Mouse (Mus musculus) limb, embryonic 14.5 days (tissue): ENCODE data around the gene 4930470P17Rik. TPM values are rescaled to one million over a fixed set of nuclear protein-coding genes. Genes with fewer than 3 reads are reported as not detected.
"Not testable (repeated sequence)": the region's sequence is repeated elsewhere in the genome, so short reads cannot be mapped to it uniquely, and the experiment has no call there.

Experiments
- ATAC-seq: fragments of 200-750 bp; cut with Nextera tagmentation; 2 replicates; pipeline ENCODE4 v1.8.0; 2017; ENCODE audit warnings: low read depth, moderate number of reproducible peaks, moderate TSS enrichment; ENCODE audit not compliant: low FRiP score
- DNase-seq: peaks from one replicate; pipeline ENCODE4 v3.0.0-alpha.2; 2015; ENCODE audit warnings: low spot score
- H3K27ac ChIP-seq: fragments of 300-500 bp; sonication (generic); replicated peaks from 2 replicates; pipeline ENCODE4 v1.5.1; 2014; ENCODE audit warnings: low read depth, mild to moderate bottlenecking, low read length, moderate library complexity, mixed read lengths
- H3K27me3 ChIP-seq: fragments of 300-500 bp; sonication (generic); 2 replicates; pipeline ENCODE4 v1.6.1; 2014; ENCODE audit warnings: low read length, mixed read lengths; ENCODE audit not compliant: control insufficient read depth, insufficient read depth
- H3K36me3 ChIP-seq: fragments of 300-500 bp; sonication (generic); 2 replicates; pipeline ENCODE4 v1.6.1; 2014; ENCODE audit warnings: mild to moderate bottlenecking, low read length, moderate library complexity, mixed read lengths; ENCODE audit not compliant: control insufficient read depth, insufficient read depth
- H3K4me1 ChIP-seq: fragments of 300-500 bp; sonication (generic); 2 replicates; pipeline ENCODE4 v1.6.1; 2014; ENCODE audit warnings: antibody characterized with exemption, low read length, mixed read lengths; ENCODE audit not compliant: control insufficient read depth, insufficient read depth
- H3K4me2 ChIP-seq: fragments of 300-500 bp; sonication (generic); replicated peaks from 2 replicates; pipeline ENCODE4 v1.6.1; 2014; ENCODE audit warnings: low read depth, mild to moderate bottlenecking, low read length, moderate library complexity; ENCODE audit not compliant: severe bottlenecking
- H3K4me3 ChIP-seq: fragments of 300-500 bp; sonication (generic); replicated peaks from 2 replicates; pipeline ENCODE4 v1.5.1; 2014; ENCODE audit warnings: low read length
- H3K9ac ChIP-seq: fragments of 300-500 bp; sonication (generic); 2 replicates; pipeline ENCODE4 v1.6.1; 2014; ENCODE audit warnings: mild to moderate bottlenecking, low read depth, low read length, moderate library complexity; ENCODE audit not compliant: severe bottlenecking
- H3K9me3 ChIP-seq: fragments of 300-500 bp; sonication (generic); 2 replicates; pipeline ENCODE4 v1.6.1; 2016; ENCODE audit warnings: low read length; ENCODE audit not compliant: control insufficient read depth
- POLR2A ChIP-seq: fragments of 200-500 bp; IDR thresholded peaks from 2 replicates; pipeline ENCODE4 v1.8.0; 2012; ENCODE audit warnings: inconsistent platforms, mild to moderate bottlenecking, moderate library complexity, borderline replicate concordance; ENCODE audit not compliant: insufficient read depth, insufficient read length; ENCODE audit errors: extremely low read depth
- whole genome bisulfite sequencing: fragments of 180-500 bp; shearing (Covaris S2); extraction: QIAGEN DNeasy Blood & Tissue Kit; methylation state at CpG from one replicate; pipeline ENCODE4 v1.1.7; 2014; 5-methylcytosine and 5-hydroxymethylcytosine counted together
- polyA plus RNA-seq, 2 experiments: library from polyadenylated mRNA; depleted of rRNA in 1 of 2; stranded (reverse) in 1 of 2; unstranded in 1 of 2; fragments of >200 nt; fragmentation: Nextera tagmentation in 1 of 2; extraction: Ambion mirVana in 1 of 2; gene quantifications; 2 replicates each; pipeline versions ENCODE4 v1.2.1 to v1.2.3; 2012 to 2014

4930470P17Rik gene
- polyA plus RNA-seq, 2 experiments, result not detected

DNA sequence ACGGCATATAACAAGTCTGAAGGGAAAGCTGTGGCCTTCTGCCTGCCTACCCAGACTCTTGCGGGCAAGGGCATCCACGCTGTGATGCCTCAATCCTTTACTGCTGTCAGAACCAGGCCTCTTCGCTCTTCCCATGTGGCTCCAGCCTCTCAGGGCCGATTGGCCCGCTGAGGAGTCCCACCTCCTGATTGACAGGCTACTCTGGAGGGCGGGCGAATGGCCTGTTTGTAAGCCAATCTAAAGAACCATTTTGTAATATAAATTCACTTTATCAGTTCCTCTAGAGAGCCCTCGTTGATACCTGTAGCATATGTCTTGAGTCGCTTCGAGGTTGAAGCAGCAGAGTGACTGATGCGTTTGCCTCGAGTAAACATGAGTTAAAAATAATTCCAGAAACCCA lies 21.2 kb upstream of the 4930470P17Rik start:
- no peak for TF ChIP-seq POLR2A
- H3K4me3 ChIP-seq, result no peak overlapping the region
- H3K27me3 ChIP-seq, result peaks cover 5% of the 10 kb centered on the region; the same call in 1 of the 2 replicates
- no peak for ATAC-seq
- no peak overlapping the region for H3K27ac ChIP-seq
- no peak for DNase-seq
- H3K9ac ChIP-seq, result no peak overlapping the region
- H3K36me3 ChIP-seq, result no peaks in the 10 kb centered on the region
- 89% methylated on average over 13 of the region's 13 CpGs for WGBS
- H3K4me1 ChIP-seq, result no peaks in the 10 kb centered on the region
- no peak overlapping the region for H3K4me2 ChIP-seq
- H3K9me3 ChIP-seq, result no peaks in the 10 kb centered on the region

DNA sequence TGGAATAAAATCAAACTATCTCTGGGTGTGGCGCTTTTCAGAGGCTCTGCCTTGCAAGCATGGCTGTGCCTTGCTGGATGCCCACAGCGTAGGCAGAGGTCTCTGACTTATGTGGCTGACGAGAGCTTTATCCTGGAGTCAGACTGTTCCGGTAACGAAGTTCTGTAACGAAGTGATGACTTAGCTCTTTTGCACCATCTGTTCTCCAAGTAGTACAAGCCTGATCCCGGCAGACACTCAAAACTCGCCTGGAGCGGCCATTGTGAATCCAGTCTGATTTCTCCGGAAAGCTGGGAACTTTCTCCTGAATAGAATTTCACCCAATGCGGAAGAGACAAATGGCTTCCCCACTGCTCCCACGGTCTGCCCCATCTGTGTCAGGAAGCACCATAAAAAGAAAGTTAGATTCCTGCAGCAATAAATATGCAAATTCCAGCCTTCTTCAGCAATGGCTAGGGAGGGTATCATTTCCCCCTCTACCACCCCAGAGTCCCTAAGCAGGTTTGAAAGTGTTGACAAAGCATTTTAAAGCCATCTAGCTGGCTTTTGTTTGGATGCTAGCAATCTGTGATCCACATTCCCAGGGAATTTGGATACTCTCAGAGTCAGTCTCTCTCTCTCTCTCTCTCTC lies 17.2 kb upstream of the 4930470P17Rik start:
- Histone ChIP-seq H3K4me3 (no peak overlapping the region), H3K27me3 (peaks cover 7% of the 10 kb centered on the region; the same call in 1 of the 2 replicates), H3K27ac (no peak overlapping the region), H3K4me2 (no peak overlapping the region), H3K4me1 (no peaks in the 10 kb centered on the region), H3K36me3 (no peaks in the 10 kb centered on the region), H3K9ac (no peak overlapping the region), H3K9me3 (no peaks in the 10 kb centered on the region)
- no peak for DNase-seq
- no peak for TF ChIP-seq POLR2A
- 63% methylated on average over 12 of the region's 12 CpGs for WGBS
- no peak for ATAC-seq

DNA sequence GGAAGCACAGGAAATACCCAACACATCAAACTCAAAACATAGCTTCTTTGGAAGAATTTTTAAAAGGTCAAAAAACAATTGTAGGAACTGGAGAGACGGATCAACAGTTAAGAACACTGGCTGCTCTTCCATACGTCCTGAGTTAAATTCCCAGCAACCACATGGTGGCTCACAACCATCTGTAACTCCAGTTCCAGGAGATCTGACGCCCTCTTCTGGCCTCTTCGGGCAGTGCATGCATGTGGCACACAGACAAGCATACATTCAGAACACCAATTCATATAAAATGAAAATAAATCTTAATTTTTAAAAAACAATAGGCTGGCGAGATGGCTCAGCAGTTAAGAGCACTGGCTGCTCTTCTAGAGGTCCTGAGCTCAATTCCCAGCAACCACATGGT lies 10.0 kb upstream of the 4930470P17Rik start:
- H3K4me3 ChIP-seq, DNase-seq, H3K9ac ChIP-seq, H3K27ac ChIP-seq, H3K4me1 ChIP-seq, H3K4me2 ChIP-seq, H3K36me3 ChIP-seq, ATAC-seq, H3K9me3 ChIP-seq, H3K27me3 ChIP-seq: not testable (repeated sequence)
- WGBS, result 83% methylated on average over 5 of the region's 5 CpGs

DNA sequence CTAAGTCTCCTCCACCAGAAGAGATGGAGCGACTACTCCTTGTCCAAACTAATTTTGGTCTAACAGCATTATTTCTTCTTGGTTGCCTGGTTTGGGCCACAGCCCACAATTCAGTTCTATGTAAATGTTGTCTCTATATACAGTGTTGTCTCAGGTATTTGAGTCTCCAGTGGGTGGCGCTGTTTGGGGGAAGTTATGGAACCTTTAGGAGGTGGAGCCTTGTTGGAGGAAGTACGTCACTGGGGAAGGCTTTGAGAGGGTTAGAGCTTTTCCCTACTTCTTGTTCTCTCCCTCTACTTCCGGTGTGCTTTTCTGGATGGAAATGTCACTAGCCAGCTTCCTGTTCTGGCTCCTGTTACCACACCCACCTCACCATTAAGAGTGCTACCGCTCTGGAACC lies 646 bp downstream of the 4930470P17Rik start:
- TF ChIP-seq POLR2A, result no peak
- 78% methylated on average over 5 of the region's 5 CpGs for WGBS
- Histone ChIP-seq H3K4me3 (no peak overlapping the region), H3K4me1 (peaks cover 7% of the 10 kb centered on the region; the same call in 1 of the 2 replicates), H3K4me2 (no peak overlapping the region), H3K9ac (no peak overlapping the region), H3K36me3 (no peaks in the 10 kb centered on the region), H3K27ac (no peak overlapping the region), H3K27me3 (no peaks in the 10 kb centered on the region), H3K9me3 (no peaks in the 10 kb centered on the region)
- no peak for ATAC-seq
- no peak for DNase-seq

DNA sequence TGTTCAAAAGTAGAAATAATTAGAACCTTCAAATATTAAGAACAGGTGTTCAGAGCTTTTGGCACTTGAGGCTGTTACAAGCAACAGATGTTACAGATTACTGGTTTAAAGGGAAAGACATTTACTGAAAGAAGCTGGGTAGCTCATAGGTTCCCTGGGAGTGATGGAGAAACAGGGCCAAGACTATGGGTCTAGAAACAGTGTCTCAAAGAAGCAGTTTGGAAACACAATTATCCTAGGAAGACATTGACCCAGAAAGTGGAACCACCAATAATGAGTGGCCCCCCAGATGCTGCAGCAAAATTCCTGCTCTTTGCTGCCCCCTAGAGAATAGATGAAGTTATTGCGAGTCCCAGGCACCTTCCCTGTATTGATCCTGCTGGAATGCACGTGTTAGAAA lies 4.2 kb downstream of the 4930470P17Rik start:
- Histone ChIP-seq H3K36me3 (no peaks in the 10 kb centered on the region), H3K4me2 (no peak overlapping the region), H3K4me3 (no peak overlapping the region), H3K9me3 (no peaks in the 10 kb centered on the region), H3K27me3 (no peaks in the 10 kb centered on the region), H3K4me1 (peaks cover 7% of the 10 kb centered on the region; the same call in 1 of the 2 replicates), H3K27ac (no peak overlapping the region), H3K9ac (no peak overlapping the region)
- ATAC-seq (peak; percentile 79), DNase-seq (peak; percentile 45)
- 4% methylated on average over 2 of the region's 2 CpGs for WGBS
- no peak for TF ChIP-seq POLR2A
